In genomic region chr4:63056641-63057415, GRCm38 (mm10) we compare ENCODE assay signal across 8 mouse cellular contexts.
DNase-seq lines count a peak whose midpoint lies in the region; ATAC-seq lines count a peak whose summit lies in the region.
"Had no signal": no experiment of that assay in that cellular context is flagged by ENCODE, and none has a peak within 500 bp of the region (broad histone marks: within the 10 kb centered on the region; RNA-seq: fewer than 3 reads in every experiment).

No protein-coding gene starts in this region.

- H3K36me3 ChIP-seq in hindbrain, embryonic 11.5 days (ENCODE audit: control insufficient read depth, insufficient read depth, low read length): no peaks in the 10 kb centered on the region
- H3K36me3 ChIP-seq in midbrain, embryonic 11.5 days (ENCODE audit: control insufficient read depth, insufficient read depth, low read length): no peaks in the 10 kb centered on the region
- H3K36me3 ChIP-seq: embryonic facial prominence, embryonic 15.5 days had no signal

- no peaks in the 10 kb centered on the region for H3K27me3 ChIP-seq in hindbrain, embryonic 11.5 days (ENCODE audit: control insufficient read depth, insufficient read depth, low read length)
- no peaks in the 10 kb centered on the region for H3K27me3 ChIP-seq in midbrain, embryonic 11.5 days (ENCODE audit: control insufficient read depth, insufficient read depth, low read length)
- H3K27me3 ChIP-seq: embryonic facial prominence, embryonic 15.5 days had no signal

- H3K4me2 ChIP-seq in hindbrain, embryonic 11.5 days (replicated peaks; ENCODE audit: low read depth, low read length): no peak overlapping the region
- H3K4me2 ChIP-seq in midbrain, embryonic 11.5 days: no peak overlapping the region
- H3K4me2 ChIP-seq: embryonic facial prominence, embryonic 15.5 days had no signal

- no peaks in the 10 kb centered on the region for H3K9me3 ChIP-seq in hindbrain, embryonic 11.5 days (ENCODE audit: control insufficient read depth, low read length)
- H3K9me3 ChIP-seq in midbrain, embryonic 11.5 days (ENCODE audit: control insufficient read depth, low read length): no peaks in the 10 kb centered on the region
- H3K9me3 ChIP-seq: embryonic facial prominence, embryonic 15.5 days had no signal

- peak; percentile 83 for ATAC-seq in hindbrain, embryonic 11.5 days (ENCODE audit: low FRiP score)
- ATAC-seq in midbrain, embryonic 11.5 days (ENCODE audit: low FRiP score): peak; percentile 69
- no peak for ATAC-seq in erythroblast, adult 5-6 weeks (replicated peaks; ENCODE audit: low FRiP score, poor library complexity, severe bottlenecking)

- peak; percentile 15 to 55 for DNase-seq in urinary bladder, postnatal 4 days (ENCODE audit: low spot score in 2 of 2)
- DNase-seq in urinary bladder, adult 18-20 months (ENCODE audit: low spot score in 2 of 2): no peak
- DNase-seq in hindbrain, embryonic 11.5 days (ENCODE audit: low spot score): peak; percentile 76
- DNase-seq in midbrain, embryonic 11.5 days (ENCODE audit: low spot score, missing footprints): peak; percentile 86
- DNase-seq in adrenal gland, adult 8-10 months: no peak
- no peak for DNase-seq in cerebellum, adult 8-10 months

- 23% methylated on average over 7 of the region's 7 CpGs for WGBS in hindbrain, embryonic 11.5 days
- 40% methylated on average over 7 of the region's 7 CpGs for WGBS in midbrain, embryonic 11.5 days

- H3K9ac ChIP-seq in hindbrain, embryonic 11.5 days (ENCODE audit: low read depth, low read length): no peak overlapping the region
- H3K9ac ChIP-seq in midbrain, embryonic 11.5 days (ENCODE audit: low read length): no peak overlapping the region
- H3K9ac ChIP-seq: embryonic facial prominence, embryonic 15.5 days had no signal

- H3K4me3 ChIP-seq in hindbrain, embryonic 11.5 days (ENCODE audit: low read depth, low read length): no peak overlapping the region
- no peak overlapping the region for H3K4me3 ChIP-seq in midbrain, embryonic 11.5 days (ENCODE audit: low read depth, low read length)
- H3K4me3 ChIP-seq: embryonic facial prominence, embryonic 15.5 days had no signal

- H3K27ac ChIP-seq in hindbrain, embryonic 11.5 days (ENCODE audit: low read depth, low read length): peak overlapping the region; percentile 87
- H3K27ac ChIP-seq in midbrain, embryonic 11.5 days (ENCODE audit: low read depth, low read length): peak overlapping the region; percentile 52
- H3K27ac ChIP-seq: embryonic facial prominence, embryonic 15.5 days had no signal

- no peaks in the 10 kb centered on the region for H3K4me1 ChIP-seq in hindbrain, embryonic 11.5 days (replicated peaks; ENCODE audit: control insufficient read depth, insufficient read depth, low read length)
- H3K4me1 ChIP-seq in midbrain, embryonic 11.5 days (ENCODE audit: control insufficient read depth, insufficient read depth, low read length): peaks cover 9% of the 10 kb centered on the region

Comparison
In these comparisons a context has a peak if more than half of its experiments do, and no peak if none do; other contexts are left out.
1. DNase-seq: peak in urinary bladder, postnatal 4 days (2 of 2), hindbrain, embryonic 11.5 days (single experiment) and midbrain, embryonic 11.5 days (single experiment); none in urinary bladder, adult 18-20 months (0 of 2), adrenal gland, adult 8-10 months (single experiment) and cerebellum, adult 8-10 months (single experiment).